Mouse (Mus musculus) bone marrow, adult 2 months (tissue): ENCODE measurements around the gene Klf1.

Experiments
- CTCF ChIP-seq: fragments of 200-500 bp; IDR thresholded peaks from 2 replicates; pipeline ENCODE4 v1.5.1; 2011; ENCODE audit warnings: low read length, control low read depth; ENCODE audit not compliant: control insufficient read depth, insufficient read depth
- POLR2A ChIP-seq: fragments of 200-500 bp; IDR thresholded peaks from 2 replicates; pipeline ENCODE4 v1.6.1; 2011; ENCODE audit warnings: low read depth, mild to moderate bottlenecking, control low read depth, low read length, borderline replicate concordance; ENCODE audit not compliant: control insufficient read depth

DNA sequence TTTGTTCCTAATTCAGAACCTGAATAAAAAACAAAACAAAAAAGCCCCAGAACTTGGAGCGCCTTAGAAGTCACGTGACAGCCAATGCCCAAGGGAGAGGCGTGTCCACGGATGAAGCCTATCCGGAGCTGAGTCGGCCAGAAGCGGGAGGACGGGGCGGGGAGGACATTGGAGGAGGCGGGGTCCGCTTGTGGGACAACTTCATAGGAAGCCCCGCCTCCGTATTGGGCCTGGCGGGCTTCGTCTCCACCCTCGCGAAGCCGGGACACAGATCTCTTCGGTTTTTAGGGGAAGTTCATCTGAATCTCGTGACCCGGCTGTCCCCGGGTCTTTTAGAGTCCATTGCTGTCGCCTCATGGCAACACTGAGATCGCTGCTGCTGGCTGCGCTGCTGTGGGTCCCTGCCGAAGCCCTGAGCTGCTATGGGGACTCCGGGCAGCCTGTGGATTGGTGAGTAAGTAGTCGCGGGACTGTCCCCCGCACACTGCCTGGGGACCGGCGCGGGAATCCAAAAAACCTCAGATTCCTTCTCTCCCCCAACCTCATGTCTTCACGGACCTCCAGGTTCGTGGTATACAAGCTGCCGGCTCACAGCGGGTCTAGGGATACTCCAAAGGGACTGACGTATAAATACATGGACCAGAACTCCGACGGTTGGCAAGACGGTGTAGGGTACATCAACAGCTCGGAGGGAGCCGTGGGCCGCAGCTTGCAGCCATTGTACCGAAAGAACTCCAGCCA lies 6.9 kb downstream of the Klf1 start, which contains the start of gene Dnase2a:
- TF ChIP-seq POLR2A (peak; percentile 55; the same call in 1 of the 2 replicates), CTCF (no peak)
